Mouse (Mus musculus) liver, adult 2 months (tissue): Measurements from ENCODE around the gene Clic4.

ENCODE experiments used
- CTCF ChIP-seq: fragments of 200-500 bp; IDR thresholded peaks from 2 replicates; pipeline ENCODE4 v1.5.1; 2011; ENCODE audit warnings: low read depth, low read length, control low read depth
- POLR2A ChIP-seq: fragments of 200-500 bp; IDR thresholded peaks from 2 replicates; pipeline ENCODE4 v1.6.1; 2011; ENCODE audit warnings: low read length, control low read depth; ENCODE audit not compliant: insufficient read depth; ENCODE audit errors: extremely low read depth

- no peak for TF ChIP-seq CTCF
- TF ChIP-seq POLR2A, result no peak
Measured at GRCm38 (mm10) chr4:135300248-135301041, 27.8 kb upstream of the Clic4 start.
